Mouse (Mus musculus): ENCODE measurements at regions not wholly inside any gene's neighbourhood (a gene's known extent, or its start where the extent isn't known, plus 50 kb on each side); places are given as distances from the start of the nearest gene placed in this dataset.

- ATAC-seq (replicated peaks; ENCODE audit: low FRiP score, low read depth) (no peak), DNase-seq (ENCODE audit: low spot score) (peak; percentile 6)
- Histone ChIP-seq H3K4me1 (replicated peaks; ENCODE audit: insufficient read depth, low read length) (0 out of 2 replicates have a peak, but pooled peaks cover 3% of the 10 kb centered on the region), H3K9me3 (replicated peaks; ENCODE audit: low read length) (no peaks in the 10 kb centered on the region), H3K27me3 (ENCODE audit: insufficient read depth, low read length) (no peaks in the 10 kb centered on the region), H3K27ac (0 out of 2 replicates have a peak overlapping the region, but pooled peaks have one; percentile 19), H3K9ac (ENCODE audit: low read depth, low read length) (no peak overlapping the region), H3K36me3 (ENCODE audit: insufficient read depth, low read length) (no peaks in the 10 kb centered on the region), H3K4me2 (ENCODE audit: low read length) (no peak overlapping the region), H3K4me3 (replicated peaks; ENCODE audit: low read depth, low read length) (no peak overlapping the region)
- 24% methylated on average over 4 of the region's 4 CpGs for WGBS
- TF ChIP-seq CTCF (IDR thresholded peaks at IDR 0.05; ENCODE audit: low read depth), result no peak
Measured at GRCm38 (mm10) chr1:73683132-73683888, 440.9 kb downstream of the Tns1 start.

- no peak for TF ChIP-seq CTCF (IDR thresholded peaks at IDR 0.05; ENCODE audit: low read depth)
- H3K9me3 ChIP-seq (replicated peaks; ENCODE audit: low read length), result no peaks in the 10 kb centered on the region
- H3K27ac ChIP-seq, result no peak overlapping the region
- DNase-seq (ENCODE audit: low spot score) (no peak), ATAC-seq (replicated peaks; ENCODE audit: low FRiP score, low read depth) (no peak)
- H3K27me3 ChIP-seq (ENCODE audit: insufficient read depth, low read length), result no peaks in the 10 kb centered on the region
- WGBS, result 83% methylated on average over 1 of the region's 1 CpGs
- no peak overlapping the region for H3K9ac ChIP-seq (ENCODE audit: low read depth, low read length)
- H3K36me3 ChIP-seq (ENCODE audit: insufficient read depth, low read length), result no peaks in the 10 kb centered on the region
- H3K4me3 ChIP-seq (replicated peaks; ENCODE audit: low read depth, low read length), result no peak overlapping the region
- 0 out of 2 replicates have a peak, but pooled peaks cover 3% of the 10 kb centered on the region for H3K4me1 ChIP-seq (replicated peaks; ENCODE audit: insufficient read depth, low read length)
- H3K4me2 ChIP-seq (ENCODE audit: low read length), result no peak overlapping the region
Measured at GRCm38 (mm10) chr1:73681697-73682096, 442.6 kb downstream of the Tns1 start.

GRCm38 (mm10) chr1:73680829-73681228, 443.4 kb downstream of the Tns1 start:
- 86% methylated on average over 3 of the region's 3 CpGs for WGBS
- no peak overlapping the region for H3K27ac ChIP-seq

GRCm38 (mm10) chr1:73673851-73674235, 450.4 kb downstream of the Tns1 start:
- Histone ChIP-seq H3K36me3 (ENCODE audit: insufficient read depth, low read length) (no peaks in the 10 kb centered on the region), H3K4me2 (ENCODE audit: low read length) (no peak overlapping the region), H3K9ac (ENCODE audit: low read depth, low read length) (no peak overlapping the region), H3K27me3 (ENCODE audit: insufficient read depth, low read length) (no peaks in the 10 kb centered on the region), H3K27ac (no peak overlapping the region), H3K4me1 (replicated peaks; ENCODE audit: insufficient read depth, low read length) (no peaks in the 10 kb centered on the region), H3K4me3 (replicated peaks; ENCODE audit: low read depth, low read length) (no peak overlapping the region), H3K9me3 (replicated peaks; ENCODE audit: low read length) (no peaks in the 10 kb centered on the region)
- 76% methylated on average over 1 of the region's 1 CpGs for WGBS
- TF ChIP-seq CTCF (IDR thresholded peaks at IDR 0.05; ENCODE audit: low read depth), result no peak
- ATAC-seq (replicated peaks; ENCODE audit: low FRiP score, low read depth), result no peak
- DNase-seq (ENCODE audit: low spot score), result no peak

More at GRCm38 (mm10) chr1:73680829-73681228, 443.4 kb downstream of the Tns1 start:
- TF ChIP-seq CTCF (IDR thresholded peaks at IDR 0.05; ENCODE audit: low read depth), result no peak
- no peak for ATAC-seq (replicated peaks; ENCODE audit: low FRiP score, low read depth)
- H3K36me3 ChIP-seq (ENCODE audit: insufficient read depth, low read length), result no peaks in the 10 kb centered on the region
- H3K4me1 ChIP-seq (replicated peaks; ENCODE audit: insufficient read depth, low read length), result 0 out of 2 replicates have a peak, but pooled peaks cover 3% of the 10 kb centered on the region
- no peak overlapping the region for H3K9ac ChIP-seq (ENCODE audit: low read depth, low read length)
- no peak for DNase-seq (ENCODE audit: low spot score)
- no peaks in the 10 kb centered on the region for H3K9me3 ChIP-seq (replicated peaks; ENCODE audit: low read length)
- H3K4me2 ChIP-seq (ENCODE audit: low read length), result no peak overlapping the region
- no peak overlapping the region for H3K4me3 ChIP-seq (replicated peaks; ENCODE audit: low read depth, low read length)
- no peaks in the 10 kb centered on the region for H3K27me3 ChIP-seq (ENCODE audit: insufficient read depth, low read length)

GRCm38 (mm10) chr1:73673191-73673850, 450.9 kb downstream of the Tns1 start:
- Histone ChIP-seq H3K4me2 (ENCODE audit: low read length) (no peak overlapping the region), H3K27me3 (ENCODE audit: insufficient read depth, low read length) (no peaks in the 10 kb centered on the region), H3K9me3 (replicated peaks; ENCODE audit: low read length) (no peaks in the 10 kb centered on the region), H3K4me1 (replicated peaks; ENCODE audit: insufficient read depth, low read length) (no peaks in the 10 kb centered on the region), H3K4me3 (replicated peaks; ENCODE audit: low read depth, low read length) (no peak overlapping the region), H3K36me3 (ENCODE audit: insufficient read depth, low read length) (no peaks in the 10 kb centered on the region), H3K9ac (ENCODE audit: low read depth, low read length) (no peak overlapping the region), H3K27ac (no peak overlapping the region)
- no peak for DNase-seq (ENCODE audit: low spot score)
- ATAC-seq (replicated peaks; ENCODE audit: low FRiP score, low read depth), result no peak
- 56% methylated on average over 4 of the region's 4 CpGs for WGBS
- no peak for TF ChIP-seq CTCF (IDR thresholded peaks at IDR 0.05; ENCODE audit: low read depth)

GRCm38 (mm10) chr1:73672239-73672638, 452.0 kb downstream of the Tns1 start:
- WGBS, result 79% methylated on average over 4 of the region's 4 CpGs
- Histone ChIP-seq H3K4me2 (ENCODE audit: low read length) (no peak overlapping the region), H3K9me3 (replicated peaks; ENCODE audit: low read length) (no peaks in the 10 kb centered on the region), H3K27me3 (ENCODE audit: insufficient read depth, low read length) (no peaks in the 10 kb centered on the region), H3K9ac (ENCODE audit: low read depth, low read length) (no peak overlapping the region), H3K4me1 (replicated peaks; ENCODE audit: insufficient read depth, low read length) (no peaks in the 10 kb centered on the region), H3K27ac (no peak overlapping the region), H3K36me3 (ENCODE audit: insufficient read depth, low read length) (no peaks in the 10 kb centered on the region), H3K4me3 (replicated peaks; ENCODE audit: low read depth, low read length) (no peak overlapping the region)
- DNase-seq (ENCODE audit: low spot score) (no peak), ATAC-seq (replicated peaks; ENCODE audit: low FRiP score, low read depth) (no peak)
- TF ChIP-seq CTCF (IDR thresholded peaks at IDR 0.05; ENCODE audit: low read depth), result no peak
